Mouse (Mus musculus) limb, embryonic 10.5 days (tissue): Measurements from ENCODE around the gene Asah2. TPM values are rescaled to one million over a fixed set of nuclear protein-coding genes. Genes with fewer than 3 reads are reported as not detected.
"Not testable (repeated sequence)": the region's sequence is repeated elsewhere in the genome, so short reads cannot be mapped to it uniquely, and the experiment has no call there.

ENCODE experiments used
- DNase-seq: peaks from one replicate; pipeline ENCODE4 v3.0.0-alpha.2; 2017; ENCODE audit warnings: low spot score
- H3K27ac ChIP-seq: fragments of 300-500 bp; sonication (generic); 2 replicates; pipeline ENCODE4 v1.5.1; 2016; ENCODE audit warnings: mild to moderate bottlenecking
- H3K27me3 ChIP-seq: fragments of 300-500 bp; sonication (generic); 2 replicates; pipeline ENCODE4 v1.6.1; 2016; ENCODE audit warnings: low read depth, mild to moderate bottlenecking; ENCODE audit not compliant: poor library complexity, severe bottlenecking
- H3K36me3 ChIP-seq: fragments of 300-500 bp; sonication (generic); 2 replicates; pipeline ENCODE4 v1.6.1; 2016; ENCODE audit warnings: mild to moderate bottlenecking, moderate library complexity
- H3K4me1 ChIP-seq: fragments of 300-500 bp; sonication (generic); 2 replicates; pipeline ENCODE4 v1.6.1; 2016
- H3K4me3 ChIP-seq: fragments of 300-500 bp; sonication (generic); 2 replicates; pipeline ENCODE4 v1.5.1; 2016; ENCODE audit warnings: mild to moderate bottlenecking, moderate library complexity
- H3K9me3 ChIP-seq: fragments of 300-500 bp; sonication (generic); replicated peaks from 2 replicates; pipeline ENCODE4 v1.6.1; 2016; ENCODE audit warnings: mild to moderate bottlenecking
- WGBS: fragments of 180-500 bp; shearing (Covaris S2); methylation state at CpG from one replicate; pipeline ENCODE4 v1.1.7; 2016; 5-methylcytosine and 5-hydroxymethylcytosine counted together
- polyA plus RNA-seq: library from polyadenylated mRNA; unstranded; fragments of >200 nt; fragmentation: Nextera tagmentation; extraction: Ambion mirVana; gene quantifications from 2 replicates; pipeline ENCODE4 v1.2.1, GENCODE M21; 2016

Asah2 gene
- polyA plus RNA-seq, 1 experiment from 2014 or later = 0.73 TPM

- Histone ChIP-seq H3K4me3 (no peak overlapping the region), H3K36me3 (no peaks in the 10 kb centered on the region), H3K9me3 (no peaks in the 10 kb centered on the region), H3K4me1 (no peaks in the 10 kb centered on the region), H3K27me3 (no peaks in the 10 kb centered on the region), H3K27ac (no peak overlapping the region)
- WGBS = 92% methylated on average over 4 of the region's 4 CpGs
- DNase-seq = no peak
Measured at GRCm38 (mm10) chr19:32090804-32091203, 17.2 kb downstream of the Asah2 start.

DNA sequence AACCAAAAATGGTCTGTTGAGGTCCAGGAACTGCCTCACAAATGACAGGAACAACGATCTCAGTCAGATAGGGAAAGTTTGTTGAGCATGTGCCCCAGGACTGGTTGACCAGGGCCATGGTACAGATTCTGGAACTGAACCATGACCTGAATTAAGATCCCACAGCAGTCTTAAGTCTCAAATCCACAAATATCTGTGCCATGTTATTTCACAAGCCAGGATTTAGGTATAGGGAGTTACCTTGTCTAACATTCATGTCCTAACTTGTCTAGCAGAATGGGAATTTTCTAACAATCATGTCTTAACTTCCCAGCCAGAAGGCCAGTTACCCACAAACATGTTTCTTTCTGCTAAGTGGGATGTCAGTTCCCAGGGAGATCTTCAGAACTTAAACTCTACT lies 19.4 kb downstream of the Asah2 start:
- no peaks in the 10 kb centered on the region for H3K36me3 ChIP-seq
- H3K27me3 ChIP-seq = no peaks in the 10 kb centered on the region
- H3K9me3 ChIP-seq = no peaks in the 10 kb centered on the region
- no peaks in the 10 kb centered on the region for H3K4me1 ChIP-seq
- no peak overlapping the region for H3K27ac ChIP-seq
- WGBS = 91% methylated on average over 1 of the region's 1 CpGs
- DNase-seq = no peak
- no peak overlapping the region for H3K4me3 ChIP-seq

- Histone ChIP-seq H3K4me1 (no peaks in the 10 kb centered on the region), H3K9me3 (no peaks in the 10 kb centered on the region), H3K27ac (no peak overlapping the region), H3K27me3 (no peaks in the 10 kb centered on the region), H3K36me3 (no peaks in the 10 kb centered on the region), H3K4me3 (no peak overlapping the region)
- DNase-seq = no peak
- 90% methylated on average over 6 of the region's 6 CpGs for WGBS
Measured at GRCm38 (mm10) chr19:32087736-32088470, 20.1 kb downstream of the Asah2 start.

GRCm38 (mm10) chr19:32084813-32085212 lies 23.2 kb downstream of the Asah2 start:
- not testable (repeated sequence) for H3K9me3 ChIP-seq, H3K36me3 ChIP-seq, H3K4me3 ChIP-seq, H3K27ac ChIP-seq, DNase-seq, H3K27me3 ChIP-seq, H3K4me1 ChIP-seq
- 87% methylated on average over 1 of the region's 1 CpGs for WGBS

DNA sequence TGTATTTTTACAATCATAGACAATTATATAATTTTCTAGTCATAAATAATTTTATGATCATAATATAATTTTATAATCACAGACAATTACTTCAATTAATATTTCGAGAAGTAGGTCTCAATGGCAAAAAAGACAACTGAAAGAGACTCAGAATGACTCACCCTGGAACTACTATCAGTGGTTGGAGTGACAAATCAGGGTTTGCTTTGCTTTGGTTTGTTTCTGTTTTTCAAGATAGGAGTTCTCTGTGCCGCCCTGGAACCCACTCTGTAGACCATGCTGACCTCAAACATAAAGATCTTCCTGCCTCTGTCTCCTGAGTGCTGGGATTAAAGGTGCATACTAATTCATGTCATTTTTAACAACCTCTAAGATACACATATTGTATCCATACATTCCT lies 37.7 kb downstream of the Asah2 start:
- no peak overlapping the region for H3K4me3 ChIP-seq
- WGBS = 83% methylated on average over 2 of the region's 2 CpGs
- no peaks in the 10 kb centered on the region for H3K36me3 ChIP-seq
- no peak overlapping the region for H3K27ac ChIP-seq
- no peak for DNase-seq
- no peaks in the 10 kb centered on the region for H3K9me3 ChIP-seq
- no peaks in the 10 kb centered on the region for H3K27me3 ChIP-seq
- peaks cover 7% of the 10 kb centered on the region for H3K4me1 ChIP-seq

DNA sequence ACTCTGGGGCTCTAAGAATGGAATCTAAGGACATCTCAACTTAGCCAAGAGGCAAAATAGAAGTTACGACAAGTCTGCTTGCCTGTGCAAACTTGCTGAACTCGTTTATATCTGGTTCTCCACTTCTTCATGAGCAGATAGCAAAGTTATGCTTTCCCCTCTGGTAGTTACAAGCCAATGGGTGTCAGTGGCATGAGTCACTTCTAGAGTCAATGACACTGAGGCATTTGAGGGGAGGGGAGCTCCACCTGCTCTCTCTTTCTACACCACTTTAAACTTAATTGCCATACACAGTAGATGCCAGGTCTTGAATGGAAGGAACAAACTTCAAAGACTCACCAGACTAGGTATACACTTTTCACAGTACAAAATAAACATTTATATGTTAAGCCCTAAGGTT lies 38.4 kb downstream of the Asah2 start:
- no peak for DNase-seq
- Histone ChIP-seq H3K4me1 (peaks cover 7% of the 10 kb centered on the region), H3K9me3 (no peaks in the 10 kb centered on the region), H3K36me3 (no peaks in the 10 kb centered on the region), H3K27me3 (no peaks in the 10 kb centered on the region), H3K4me3 (no peak overlapping the region), H3K27ac (no peak overlapping the region)
- WGBS = 88% methylated on average over 2 of the region's 2 CpGs

DNA sequence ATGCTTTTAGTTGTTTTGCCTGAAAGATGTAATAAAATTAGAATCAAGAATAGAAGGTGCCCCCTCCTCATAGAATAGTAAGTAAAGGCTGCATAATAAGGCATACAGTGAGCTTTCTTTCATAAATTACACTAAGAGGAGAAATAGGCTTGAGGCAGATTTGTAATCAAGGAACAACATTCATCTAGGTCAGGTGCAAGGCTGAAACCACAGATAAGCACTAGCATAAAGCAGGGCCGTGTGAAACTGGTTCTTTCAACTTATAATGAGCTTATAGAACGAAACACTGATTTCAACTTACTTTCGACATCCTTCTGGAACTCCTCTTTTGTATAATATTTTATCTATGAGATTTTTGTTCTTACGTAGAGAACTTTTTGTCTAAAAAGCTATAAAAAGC lies 40.3 kb downstream of the Asah2 start:
- Histone ChIP-seq H3K27ac (no peak overlapping the region), H3K4me3 (no peak overlapping the region), H3K36me3 (no peaks in the 10 kb centered on the region), H3K27me3 (no peaks in the 10 kb centered on the region), H3K9me3 (no peaks in the 10 kb centered on the region), H3K4me1 (peaks cover 15% of the 10 kb centered on the region)
- no peak for DNase-seq
- WGBS = 77% methylated on average over 4 of the region's 4 CpGs

GRCm38 (mm10) chr19:32061294-32061693 lies 46.7 kb downstream of the Asah2 start:
- H3K4me3 ChIP-seq = no peak overlapping the region
- WGBS = 78% methylated on average over 1 of the region's 1 CpGs
- DNase-seq = no peak

DNA sequence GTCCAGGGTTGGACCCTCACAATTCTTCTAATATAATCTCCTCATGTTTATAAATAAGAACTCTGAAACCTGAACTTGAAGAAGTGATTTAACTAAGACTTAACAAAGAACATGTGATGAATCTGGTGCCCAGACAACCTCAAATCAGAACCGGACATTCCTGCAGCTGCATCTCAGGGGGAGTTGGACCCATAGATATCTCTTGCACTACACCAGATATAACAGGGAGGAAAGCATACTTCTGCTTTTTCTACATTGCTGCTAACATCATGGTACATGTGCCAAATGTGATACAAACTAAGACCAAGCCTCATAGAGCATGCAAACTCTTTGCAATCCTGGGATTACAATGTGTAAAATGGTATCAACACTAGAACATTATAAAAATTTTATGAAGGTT lies 51.8 kb downstream of the Asah2 start:
- H3K27ac ChIP-seq = no peak overlapping the region
- no peak overlapping the region for H3K4me3 ChIP-seq
- WGBS = 95% methylated on average over 1 of the region's 1 CpGs
- H3K4me1 ChIP-seq = no peaks in the 10 kb centered on the region
- no peaks in the 10 kb centered on the region for H3K27me3 ChIP-seq
- no peaks in the 10 kb centered on the region for H3K36me3 ChIP-seq
- no peak for DNase-seq
- H3K9me3 ChIP-seq = no peaks in the 10 kb centered on the region

More at GRCm38 (mm10) chr19:32061294-32061693, 46.7 kb downstream of the Asah2 start:
- Histone ChIP-seq H3K9me3 (no peaks in the 10 kb centered on the region), H3K27ac (no peak overlapping the region), H3K27me3 (no peaks in the 10 kb centered on the region), H3K36me3 (no peaks in the 10 kb centered on the region), H3K4me1 (0 out of 2 replicates have a peak, but pooled peaks cover 8% of the 10 kb centered on the region)

DNA sequence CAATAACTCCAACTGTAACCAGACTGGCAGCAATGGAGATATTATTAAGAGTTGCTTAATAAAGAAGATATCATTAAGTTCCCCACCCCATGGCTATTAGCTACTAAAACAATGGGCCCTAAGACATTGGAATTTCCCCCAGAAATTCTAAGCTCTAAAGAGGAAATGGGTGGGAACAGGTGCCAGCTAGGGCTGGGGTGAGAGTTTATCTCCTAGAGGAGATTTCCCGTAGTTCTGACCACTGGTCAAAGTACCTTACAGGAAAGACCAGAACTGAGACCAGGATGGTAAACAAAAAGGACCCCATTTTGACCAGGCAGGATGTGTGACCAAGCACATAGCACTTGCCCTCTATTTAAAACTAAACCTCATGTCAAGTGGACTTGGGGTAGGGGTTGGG lies 52.3 kb downstream of the Asah2 start:
- Histone ChIP-seq H3K9me3 (no peaks in the 10 kb centered on the region), H3K4me3 (no peak overlapping the region), H3K27me3 (no peaks in the 10 kb centered on the region), H3K4me1 (no peaks in the 10 kb centered on the region), H3K36me3 (no peaks in the 10 kb centered on the region), H3K27ac (no peak overlapping the region)
- WGBS = 74% methylated on average over 1 of the region's 1 CpGs
- no peak for DNase-seq

DNA sequence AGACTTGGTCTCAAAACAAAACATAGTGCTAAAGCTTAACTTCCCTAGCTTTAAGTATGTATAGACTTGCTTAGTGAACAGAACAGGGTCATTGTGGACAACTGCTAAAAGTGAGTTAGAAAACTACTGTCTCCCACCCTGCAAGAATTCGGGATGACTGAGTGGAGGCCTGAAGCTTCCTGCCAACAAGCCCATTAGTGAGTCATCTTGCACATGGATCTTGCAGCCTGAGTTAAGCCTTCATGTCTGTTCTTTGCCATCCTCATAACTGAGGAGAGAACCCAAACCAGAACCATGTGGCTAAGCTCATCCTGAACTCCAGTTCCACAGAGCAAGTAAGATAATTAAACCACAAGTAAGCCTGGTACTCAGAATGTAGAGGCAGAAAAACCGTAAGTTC lies 56.8 kb downstream of the Asah2 start:
- Histone ChIP-seq H3K4me1 (no peaks in the 10 kb centered on the region), H3K9me3 (no peaks in the 10 kb centered on the region), H3K36me3 (no peaks in the 10 kb centered on the region), H3K27ac (no peak overlapping the region), H3K27me3 (no peaks in the 10 kb centered on the region), H3K4me3 (no peak overlapping the region)
- DNase-seq = no peak
- 86% methylated on average over 2 of the region's 2 CpGs for WGBS

GRCm38 (mm10) chr19:32032881-32033280 lies 75.1 kb downstream of the Asah2 start:
- Histone ChIP-seq H3K27me3 (no peaks in the 10 kb centered on the region), H3K9me3 (no peaks in the 10 kb centered on the region), H3K27ac (no peak overlapping the region), H3K4me1 (no peaks in the 10 kb centered on the region), H3K4me3 (no peak overlapping the region), H3K36me3 (no peaks in the 10 kb centered on the region)
- no peak for DNase-seq
- 85% methylated on average over 4 of the region's 4 CpGs for WGBS

- Histone ChIP-seq H3K4me3 (no peak overlapping the region), H3K36me3 (no peaks in the 10 kb centered on the region), H3K9me3 (no peaks in the 10 kb centered on the region), H3K4me1 (no peaks in the 10 kb centered on the region), H3K27me3 (no peaks in the 10 kb centered on the region), H3K27ac (no peak overlapping the region)
- no peak for DNase-seq
- WGBS = 2% methylated on average over 1 of the region's 1 CpGs
Measured at GRCm38 (mm10) chr19:32030430-32030829, 77.6 kb downstream of the Asah2 start.

- H3K27me3 ChIP-seq = no peaks in the 10 kb centered on the region
- DNase-seq = no peak
- H3K4me3 ChIP-seq = no peak overlapping the region
- no peaks in the 10 kb centered on the region for H3K36me3 ChIP-seq
- H3K27ac ChIP-seq = no peak overlapping the region
- 94% methylated on average over 3 of the region's 3 CpGs for WGBS
- no peaks in the 10 kb centered on the region for H3K9me3 ChIP-seq
- H3K4me1 ChIP-seq = no peaks in the 10 kb centered on the region
Measured at GRCm38 (mm10) chr19:32025443-32025842, 82.6 kb downstream of the Asah2 start.
